Mouse (Mus musculus): ENCODE measurements around the gene Epha3.

The Epha3 gene

GRCm38 (mm10) chr16:63863913-63864330 lies at the start of gene Epha3:
TSS of gene Epha3 (minus strand) at chr16:63864175.
- DNase-seq (ENCODE audit: low read depth in 2 of 2, low spot score in 2 of 2): no peak

- no peak for DNase-seq (ENCODE audit: low read depth in 2 of 2, low spot score in 2 of 2)
Observed at GRCm38 (mm10) chr16:63903425-63903824, 39.5 kb upstream of the Epha3 start.

- DNase-seq (ENCODE audit: low read depth in 2 of 2, low spot score in 2 of 2): no peak
Observed at GRCm38 (mm10) chr16:63881190-63881589, 17.2 kb upstream of the Epha3 start.

GRCm38 (mm10) chr16:63872313-63872712 lies 8.3 kb upstream of the Epha3 start:
- DNase-seq (ENCODE audit: low read depth in 2 of 2, low spot score in 2 of 2): no peak

- no peak for DNase-seq (ENCODE audit: low read depth in 2 of 2, low spot score in 2 of 2)
Observed at GRCm38 (mm10) chr16:63864463-63864976, 545 bp upstream of the Epha3 start.

- DNase-seq (ENCODE audit: low read depth in 2 of 2, low spot score in 2 of 2): no peak
Observed at GRCm38 (mm10) chr16:63863181-63863580, 794 bp downstream of the Epha3 start.

GRCm38 (mm10) chr16:63857561-63857960 lies 6.4 kb downstream of the Epha3 start:
- no peak for DNase-seq (ENCODE audit: low read depth in 2 of 2, low spot score in 2 of 2)

- no peak for DNase-seq (ENCODE audit: low read depth in 2 of 2, low spot score in 2 of 2)
Observed at GRCm38 (mm10) chr16:63856658-63857552, 7.1 kb downstream of the Epha3 start.

- DNase-seq (ENCODE audit: low read depth in 2 of 2, low spot score in 2 of 2): no peak
Observed at GRCm38 (mm10) chr16:63850297-63850696, 13.7 kb downstream of the Epha3 start.

- DNase-seq (ENCODE audit: low read depth in 2 of 2, low spot score in 2 of 2): no peak
Observed at GRCm38 (mm10) chr16:63842911-63843310, 21.1 kb downstream of the Epha3 start.

- DNase-seq (ENCODE audit: low read depth in 2 of 2, low spot score in 2 of 2): no peak
Observed at GRCm38 (mm10) chr16:63837466-63837865, 26.5 kb downstream of the Epha3 start.

- no peak for DNase-seq (ENCODE audit: low read depth in 2 of 2, low spot score in 2 of 2)
Observed at GRCm38 (mm10) chr16:63821164-63821563, 42.8 kb downstream of the Epha3 start.

GRCm38 (mm10) chr16:63817606-63818005 lies 46.4 kb downstream of the Epha3 start:
- no peak for DNase-seq (ENCODE audit: low read depth in 2 of 2, low spot score in 2 of 2)

- no peak for DNase-seq (ENCODE audit: low read depth in 2 of 2, low spot score in 2 of 2)
Observed at GRCm38 (mm10) chr16:63816672-63817071, 47.3 kb downstream of the Epha3 start.

GRCm38 (mm10) chr16:63809871-63810270 lies 54.1 kb downstream of the Epha3 start:
- no peak for DNase-seq (ENCODE audit: low read depth in 2 of 2, low spot score in 2 of 2)

GRCm38 (mm10) chr16:63808991-63809390 lies 55.0 kb downstream of the Epha3 start:
- DNase-seq (ENCODE audit: low read depth in 2 of 2, low spot score in 2 of 2): no peak

- no peak for DNase-seq (ENCODE audit: low read depth in 2 of 2, low spot score in 2 of 2)
Observed at GRCm38 (mm10) chr16:63806437-63807129, 57.4 kb downstream of the Epha3 start.

GRCm38 (mm10) chr16:63806025-63806424 lies 58.0 kb downstream of the Epha3 start:
- no peak for DNase-seq (ENCODE audit: low read depth in 2 of 2, low spot score in 2 of 2)

GRCm38 (mm10) chr16:63801436-63801835 lies 62.5 kb downstream of the Epha3 start:
- no peak for DNase-seq (ENCODE audit: low read depth in 2 of 2, low spot score in 2 of 2)

GRCm38 (mm10) chr16:63798341-63798740 lies 65.6 kb downstream of the Epha3 start:
- DNase-seq (ENCODE audit: low read depth in 2 of 2, low spot score in 2 of 2): no peak

GRCm38 (mm10) chr16:63794292-63794691 lies 69.7 kb downstream of the Epha3 start:
- DNase-seq (ENCODE audit: low read depth in 2 of 2, low spot score in 2 of 2): no peak

GRCm38 (mm10) chr16:63793805-63794204 lies 70.2 kb downstream of the Epha3 start:
- no peak for DNase-seq (ENCODE audit: low read depth in 2 of 2, low spot score in 2 of 2)
